Mouse (Mus musculus) intestine, postnatal 0 days (tissue): ENCODE results near the gene Klhl3. TPM values are rescaled to one million over a fixed set of nuclear protein-coding genes. Genes with fewer than 3 reads are reported as not detected.
A peak's percentile ranks its signal among the peaks of the same experiment; 100 is the strongest.

Source experiments
- ATAC-seq: fragments of 200-750 bp; cut with Nextera tagmentation; 2 replicates; pipeline ENCODE4 v1.8.0; 2017; ENCODE audit warnings: mild to moderate bottlenecking, moderate TSS enrichment, moderate library complexity
- H3K27ac ChIP-seq: fragments of 300-500 bp; sonication (generic); 2 replicates; pipeline ENCODE4 v1.5.1; 2014; ENCODE audit warnings: mild to moderate bottlenecking, low read depth, low read length, moderate library complexity
- H3K27me3 ChIP-seq: fragments of 300-500 bp; sonication (generic); replicated peaks from 2 replicates; pipeline ENCODE4 v1.6.1; 2014; ENCODE audit warnings: low read length, mixed read lengths; ENCODE audit not compliant: control insufficient read depth, insufficient read depth
- H3K36me3 ChIP-seq: fragments of 300-500 bp; sonication (generic); 2 replicates; pipeline ENCODE4 v1.6.1; 2014; ENCODE audit warnings: mild to moderate bottlenecking, moderate library complexity; ENCODE audit not compliant: control insufficient read depth, insufficient read depth
- H3K4me1 ChIP-seq: fragments of 300-500 bp; sonication (generic); replicated peaks from 2 replicates; pipeline ENCODE4 v1.6.1; 2014; ENCODE audit warnings: antibody characterized with exemption, low read length, mixed read lengths; ENCODE audit not compliant: control insufficient read depth, insufficient read depth
- H3K4me2 ChIP-seq: fragments of 300-500 bp; sonication (generic); replicated peaks from 2 replicates; pipeline ENCODE4 v1.6.1; 2014; ENCODE audit warnings: low read depth, mild to moderate bottlenecking, moderate library complexity
- H3K4me3 ChIP-seq: fragments of 300-500 bp; sonication (generic); 2 replicates; pipeline ENCODE4 v1.5.1; 2014; ENCODE audit warnings: low read depth, low read length
- H3K9ac ChIP-seq: fragments of 300-500 bp; sonication (generic); 2 replicates; pipeline ENCODE4 v1.6.1; 2014; ENCODE audit warnings: mild to moderate bottlenecking, low read depth, low read length
- H3K9me3 ChIP-seq: fragments of 300-500 bp; sonication (generic); 2 replicates; pipeline ENCODE4 v1.6.1; 2016; ENCODE audit warnings: mixed run types; ENCODE audit not compliant: control insufficient read depth
- CTCF ChIP-seq: sonication (generic); IDR thresholded peaks from 2 replicates; pipeline ENCODE4 v1.5.1; 2016; ENCODE audit warnings: low read depth, mild to moderate bottlenecking, control low read depth, antibody characterized with exemption, moderate library complexity
- WGBS: fragments of 180-500 bp; shearing (Covaris S2); extraction: QIAGEN DNeasy Blood & Tissue Kit; methylation state at CpG from one replicate; pipeline ENCODE4 v1.1.7; 2014; 5-methylcytosine and 5-hydroxymethylcytosine counted together
- microRNA counts: library from miRNA; unstranded; fragments of <30 nt; microRNA quantifications from one replicate; lab custom pipeline; 2016
- microRNA-seq: library from miRNA; unstranded; fragments of <30 nt; microRNA quantifications from one replicate; pipeline ENCODE4, GENCODE M21; 2016
- polyA plus RNA-seq: library from polyadenylated mRNA; unstranded; fragments of >200 nt; fragmentation: Nextera tagmentation; extraction: Ambion mirVana; gene quantifications from 2 replicates; pipeline ENCODE4 v1.2.1, GENCODE M21; 2015

The Klhl3 gene
- polyA plus RNA-seq, 1 experiment from 2014 or later: 0.74 TPM

- Histone ChIP-seq H3K36me3 (no peaks in the 10 kb centered on the region), H3K9ac (no peak overlapping the region), H3K4me2 (no peak overlapping the region), H3K27me3 (no peaks in the 10 kb centered on the region), H3K4me3 (no peak overlapping the region), H3K27ac (no peak overlapping the region), H3K9me3 (no peaks in the 10 kb centered on the region), H3K4me1 (no peaks in the 10 kb centered on the region)
- 19% methylated on average over 9 of the region's 9 CpGs for WGBS
- ATAC-seq: no peak
- no peak for TF ChIP-seq CTCF
Measured at GRCm38 (mm10) chr13:57980679-57981078, 132.7 kb downstream of the Klhl3 start.

DNA sequence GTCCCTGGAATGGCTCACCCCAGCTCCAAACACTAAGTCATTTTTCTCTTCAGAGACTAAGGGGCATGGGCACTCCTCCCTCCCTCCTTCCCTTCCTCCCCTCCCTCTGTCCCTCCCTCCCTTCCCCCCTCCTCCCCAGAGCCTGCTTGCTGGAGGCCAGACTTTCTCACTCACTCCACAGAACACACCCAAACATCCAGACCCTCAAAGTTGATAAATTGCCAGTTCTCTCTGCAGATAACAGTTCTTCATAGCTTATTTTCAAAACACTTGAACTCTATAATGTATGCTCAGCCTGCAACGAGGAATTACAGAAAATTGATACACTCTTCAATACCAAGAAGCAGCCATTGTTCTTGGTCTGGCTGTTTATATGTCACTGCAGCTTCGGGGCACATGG, 133.3 kb downstream of the Klhl3 start:
- no peak overlapping the region for H3K4me2 ChIP-seq
- H3K9me3 ChIP-seq: no peaks in the 10 kb centered on the region
- H3K27me3 ChIP-seq: no peaks in the 10 kb centered on the region
- TF ChIP-seq CTCF: no peak
- no peak overlapping the region for H3K27ac ChIP-seq
- H3K9ac ChIP-seq: no peak overlapping the region
- no peak for ATAC-seq
- H3K4me1 ChIP-seq: no peaks in the 10 kb centered on the region
- WGBS: 25% methylated on average over 2 of the region's 2 CpGs
- H3K36me3 ChIP-seq: no peaks in the 10 kb centered on the region
- H3K4me3 ChIP-seq: no peak overlapping the region

GRCm38 (mm10) chr13:57978931-57979330, 134.5 kb downstream of the Klhl3 start:
- Histone ChIP-seq H3K4me2 (no peak overlapping the region), H3K9ac (no peak overlapping the region), H3K4me1 (no peaks in the 10 kb centered on the region), H3K27ac (no peak overlapping the region), H3K9me3 (no peaks in the 10 kb centered on the region), H3K36me3 (no peaks in the 10 kb centered on the region), H3K4me3 (no peak overlapping the region), H3K27me3 (no peaks in the 10 kb centered on the region)
- no peak for ATAC-seq
- no peak for TF ChIP-seq CTCF
- 22% methylated on average over 9 of the region's 9 CpGs for WGBS

GRCm38 (mm10) chr13:57977721-57978120, 135.7 kb downstream of the Klhl3 start:
- Histone ChIP-seq H3K27me3 (no peaks in the 10 kb centered on the region), H3K9me3 (no peaks in the 10 kb centered on the region), H3K4me2 (no peak overlapping the region), H3K4me3 (no peak overlapping the region), H3K27ac (no peak overlapping the region), H3K36me3 (no peaks in the 10 kb centered on the region), H3K4me1 (no peaks in the 10 kb centered on the region), H3K9ac (no peak overlapping the region)
- TF ChIP-seq CTCF: no peak
- 84% methylated on average over 6 of the region's 6 CpGs for WGBS
- ATAC-seq: no peak

DNA sequence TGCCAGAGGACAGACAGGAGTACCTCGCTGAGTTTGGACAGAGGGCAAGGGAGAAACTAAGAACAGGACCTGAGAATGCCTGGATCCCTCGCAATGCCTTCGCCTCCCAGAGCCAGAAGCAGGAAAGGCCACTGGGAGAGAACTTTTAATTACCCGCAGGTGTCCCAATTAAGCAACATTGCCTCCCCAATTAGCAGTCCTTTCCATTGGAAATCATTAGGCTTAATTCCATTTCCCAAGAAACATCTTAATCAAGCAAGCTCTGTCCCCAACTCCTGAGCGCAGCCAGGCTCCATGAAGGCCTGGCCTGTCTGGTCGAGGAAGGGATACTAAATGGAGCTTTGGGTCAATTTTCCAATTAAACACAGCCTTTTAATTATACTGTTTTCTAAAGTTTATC, 147.7 kb downstream of the Klhl3 start:
- H3K4me1 ChIP-seq: no peaks in the 10 kb centered on the region
- WGBS: 83% methylated on average over 6 of the region's 6 CpGs
- no peak overlapping the region for H3K4me3 ChIP-seq
- no peak for TF ChIP-seq CTCF
- H3K36me3 ChIP-seq: no peaks in the 10 kb centered on the region
- no peak overlapping the region for H3K27ac ChIP-seq
- no peak overlapping the region for H3K4me2 ChIP-seq
- H3K9me3 ChIP-seq: no peaks in the 10 kb centered on the region
- no peaks in the 10 kb centered on the region for H3K27me3 ChIP-seq
- no peak for ATAC-seq
- H3K9ac ChIP-seq: no peak overlapping the region

GRCm38 (mm10) chr13:57960254-57960653, 153.1 kb downstream of the Klhl3 start:
- Histone ChIP-seq H3K9me3 (no peaks in the 10 kb centered on the region), H3K27ac (no peak overlapping the region), H3K27me3 (no peaks in the 10 kb centered on the region), H3K36me3 (no peaks in the 10 kb centered on the region), H3K9ac (no peak overlapping the region), H3K4me2 (no peak overlapping the region), H3K4me3 (no peak overlapping the region), H3K4me1 (no peaks in the 10 kb centered on the region)
- TF ChIP-seq CTCF: no peak
- whole genome bisulfite sequencing: 73% methylated on average over 2 of the region's 2 CpGs
- no peak for ATAC-seq

- no peaks in the 10 kb centered on the region for H3K36me3 ChIP-seq
- TF ChIP-seq CTCF: no peak
- H3K4me3 ChIP-seq: no peak overlapping the region
- WGBS: 83% methylated on average over 5 of the region's 5 CpGs
- no peak overlapping the region for H3K4me2 ChIP-seq
- H3K27ac ChIP-seq: no peak overlapping the region
- H3K27me3 ChIP-seq: no peaks in the 10 kb centered on the region
- no peaks in the 10 kb centered on the region for H3K4me1 ChIP-seq
- H3K9me3 ChIP-seq: no peaks in the 10 kb centered on the region
- no peak overlapping the region for H3K9ac ChIP-seq
- ATAC-seq: no peak
Measured at GRCm38 (mm10) chr13:57959806-57960205, 153.6 kb downstream of the Klhl3 start.

MicroRNAs encoded within 50 kb of the gene (microRNA counts, 519-probe panel; counts per million panel counts)
- microRNA mmu-miR-874 (lab: Ali Mortazavi, UCI): not detected

Small RNA genes lying within 50 kb of the gene (microRNA-seq; reads per million reads assigned to microRNA genes)
- gene Mir874: 65.5 reads per million, percentile 43 among the genes with 10 or more reads in this experiment

Other genes with a start within 250 kb of the Klhl3 start
- gene Spock1, start 205.3 kb downstream of the Klhl3 start, polyA plus RNA-seq: 1.0 and 1.1 TPM in 2 replicates
- gene Hnrnpa0, start 15.0 kb upstream of the Klhl3 start, polyA plus RNA-seq: 27.9 and 29.5 TPM in 2 replicates
- 79.0 and 88.7 TPM in 2 replicates for gene Idnk, start 44.1 kb upstream of the Klhl3 start, polyA plus RNA-seq
- 59.5 and 61.3 TPM in 2 replicates for gene Ubqln1, start 102.1 kb upstream of the Klhl3 start, polyA plus RNA-seq
- gene Gkap1, start 162.1 kb upstream of the Klhl3 start, polyA plus RNA-seq: 14.7 and 15.5 TPM in 2 replicates
- gene Kif27, start 245.5 kb upstream of the Klhl3 start, polyA plus RNA-seq: 0.55 and 0.71 TPM in 2 replicates